Mouse (Mus musculus) layer of hippocampus, adult 2 months (tissue): ENCODE results near the gene Methig1. TPM values are rescaled to one million over a fixed set of nuclear protein-coding genes. Genes with fewer than 3 reads are reported as not detected.

Source experiments
- DNase-seq, 2 experiments: peaks; one replicate each; pipeline ENCODE4 v3.0.0; 2022; ENCODE audit warnings: low spot score in 2 of 2
- H3K27ac ChIP-seq: fragments of 200-600 bp; 2 replicates; pipeline ENCODE4 v1.8.1; 2022
- H3K4me3 ChIP-seq: fragments of 200-600 bp; 2 replicates; pipeline ENCODE4 v1.8.1; 2022; ENCODE audit warnings: mild to moderate bottlenecking
- CTCF ChIP-seq: fragments of 200-600 bp; conservative IDR thresholded peaks from 2 replicates; pipeline ENCODE4 v1.8.1; 2022; ENCODE audit warnings: antibody characterized with exemption, mild to moderate bottlenecking, moderate library complexity
- total RNA-seq, 2 experiments: library from RNA; stranded (reverse); gene quantifications; 2 replicates each; pipeline ENCODE4 v1.2.3; 2021

Methig1 gene
- total RNA-seq, 2 experiments from 2014 or later = not detected

DNA sequence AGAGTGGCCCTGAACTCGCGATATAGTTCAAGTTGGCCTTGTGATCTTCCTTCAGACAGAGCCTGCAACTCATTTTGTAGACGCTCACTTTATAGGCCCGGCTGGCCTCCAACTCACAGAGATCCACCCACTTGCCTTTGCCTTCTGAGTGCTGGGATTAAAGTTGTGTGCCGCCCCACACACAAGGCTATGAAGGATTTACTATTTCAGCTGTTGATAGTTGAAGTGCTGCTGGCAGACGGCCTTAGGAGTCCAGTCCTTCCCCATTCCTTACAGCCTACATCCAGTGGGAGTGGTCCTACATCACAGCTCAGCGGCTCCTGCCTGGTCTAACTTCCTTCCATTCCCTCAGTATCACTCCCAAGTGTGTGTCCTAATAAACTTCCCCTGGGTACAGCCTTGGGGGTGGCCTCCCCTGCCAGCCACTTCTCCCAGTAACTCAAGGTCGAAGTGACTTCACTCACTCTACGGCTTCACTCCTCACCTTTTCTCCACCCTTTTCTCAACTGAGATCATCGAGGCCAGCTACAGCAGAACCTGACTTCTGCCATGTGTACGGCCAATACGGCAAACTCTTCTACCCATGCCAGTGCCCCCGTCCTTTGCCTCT lies 75.5 kb downstream of the Methig1 start:
- TF ChIP-seq CTCF = no peak
- no peak overlapping the region for H3K27ac ChIP-seq
- no peak overlapping the region for H3K4me3 ChIP-seq
- no peak for DNase-seq

DNA sequence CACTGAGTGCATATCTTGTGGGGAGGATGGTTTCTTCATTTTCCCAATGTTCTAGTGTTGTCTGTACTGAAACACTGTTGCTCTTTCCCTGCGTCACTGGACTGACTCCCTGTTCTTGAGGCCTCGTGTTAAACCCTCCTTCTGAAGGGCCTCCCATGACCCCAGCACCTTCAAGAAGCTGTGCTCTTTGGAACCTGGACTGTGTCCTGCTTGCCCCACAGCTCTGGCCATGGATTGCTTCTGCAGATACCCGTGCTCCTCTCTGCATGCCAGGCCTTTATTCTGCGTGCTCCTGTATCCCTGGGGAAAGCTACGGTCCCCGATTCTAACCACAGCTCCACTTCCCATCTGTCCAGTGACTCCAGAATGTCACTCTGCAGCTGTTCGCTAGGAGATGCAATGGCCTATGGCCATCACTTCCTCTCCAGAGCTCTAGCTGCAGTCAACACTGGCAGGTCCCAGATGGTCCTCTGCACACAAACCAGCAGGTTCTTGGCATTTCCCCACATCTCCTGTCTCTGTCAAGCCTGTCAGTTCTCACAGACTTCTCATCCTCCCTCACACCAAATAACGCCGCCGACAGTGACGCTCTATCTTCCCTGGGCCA lies 77.1 kb downstream of the Methig1 start:
- H3K27ac ChIP-seq = peak overlapping the region; percentile 65; the same call in 1 of the 2 replicates
- no peak for DNase-seq
- TF ChIP-seq CTCF = no peak
- no peak overlapping the region for H3K4me3 ChIP-seq

DNA sequence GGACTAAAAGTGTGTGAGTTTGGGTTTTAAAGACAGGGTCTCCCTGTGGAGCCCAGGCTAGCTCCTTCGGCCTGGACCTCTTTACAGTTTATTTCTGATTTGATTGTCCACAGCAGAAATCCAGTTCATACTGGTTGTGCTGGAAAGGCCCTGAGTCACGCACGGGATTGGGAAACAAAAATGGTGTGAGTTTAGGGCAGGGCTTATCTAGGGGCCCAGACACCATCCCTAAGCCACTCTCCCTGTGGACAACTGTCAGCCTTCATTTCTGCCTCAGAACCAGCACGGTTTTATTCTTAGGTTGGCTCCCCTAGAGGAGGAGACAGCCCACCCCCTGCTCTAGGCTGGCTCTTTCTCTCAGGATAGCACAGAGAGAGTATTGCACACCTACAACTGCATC lies 80.3 kb downstream of the Methig1 start:
- no peak for TF ChIP-seq CTCF
- no peak for DNase-seq
- no peak overlapping the region for H3K27ac ChIP-seq
- no peak overlapping the region for H3K4me3 ChIP-seq

Other genes with a start within 250 kb of the Methig1 start
- 10 to 100 TPM; 22.5 to 24.2 TPM for gene Atf1, start 125.3 kb upstream of the Methig1 start, total RNA-seq
- not detected for gene Tmprss12, start 72.3 kb upstream of the Methig1 start, total RNA-seq
- 10 to 100 TPM; 31.5 to 36.8 TPM for gene Mettl7a1, start 49.0 kb upstream of the Methig1 start, total RNA-seq
- under 1 TPM; 0.33 to 0.37 TPM for gene Mettl7a3, start 18.2 kb upstream of the Methig1 start, total RNA-seq
- under 1 TPM in 1 of 2 experiments, not detected in 1; 0.72 TPM for gene Mettl7a2, start 51 bp downstream of the Methig1 start, total RNA-seq
- gene Higd1c, start 11.4 kb downstream of the Methig1 start, total RNA-seq = not detected
- not detected for gene Gm5475, start 69.0 kb downstream of the Methig1 start, total RNA-seq
- 10 to 100 TPM; 62.0 to 67.5 TPM for gene Slc11a2, start 71.9 kb downstream of the Methig1 start, total RNA-seq
- 10 to 100 TPM; 57.1 to 62.9 TPM for gene Letmd1, start 115.9 kb downstream of the Methig1 start, total RNA-seq
- gene Csrnp2, start 142.3 kb downstream of the Methig1 start, total RNA-seq = 10 to 100 TPM; 23.3 to 23.9 TPM
- gene Tfcp2, start 198.9 kb downstream of the Methig1 start, total RNA-seq = 10 to 100 TPM; 29.3 to 31.0 TPM
- 100 to 1,000 TPM; 106 to 107 TPM for gene Pou6f1, start 246.8 kb downstream of the Methig1 start, total RNA-seq